Mouse (Mus musculus) kidney, adult 2 months (tissue): ENCODE data around the gene Mum1.

Experiments used
- CTCF ChIP-seq: fragments of 200-500 bp; conservative IDR thresholded peaks from 2 replicates; pipeline ENCODE4 v1.5.1; 2011; ENCODE audit warnings: low read depth, mild to moderate bottlenecking, control low read depth, low read length, moderate library complexity, mixed read lengths; ENCODE audit not compliant: insufficient read depth, insufficient read length
- POLR2A ChIP-seq: fragments of 200-500 bp; IDR thresholded peaks from one replicate; pipeline ENCODE4 v1.6.1; 2011; ENCODE audit warnings: low read depth, low read length, control low read depth

DNA sequence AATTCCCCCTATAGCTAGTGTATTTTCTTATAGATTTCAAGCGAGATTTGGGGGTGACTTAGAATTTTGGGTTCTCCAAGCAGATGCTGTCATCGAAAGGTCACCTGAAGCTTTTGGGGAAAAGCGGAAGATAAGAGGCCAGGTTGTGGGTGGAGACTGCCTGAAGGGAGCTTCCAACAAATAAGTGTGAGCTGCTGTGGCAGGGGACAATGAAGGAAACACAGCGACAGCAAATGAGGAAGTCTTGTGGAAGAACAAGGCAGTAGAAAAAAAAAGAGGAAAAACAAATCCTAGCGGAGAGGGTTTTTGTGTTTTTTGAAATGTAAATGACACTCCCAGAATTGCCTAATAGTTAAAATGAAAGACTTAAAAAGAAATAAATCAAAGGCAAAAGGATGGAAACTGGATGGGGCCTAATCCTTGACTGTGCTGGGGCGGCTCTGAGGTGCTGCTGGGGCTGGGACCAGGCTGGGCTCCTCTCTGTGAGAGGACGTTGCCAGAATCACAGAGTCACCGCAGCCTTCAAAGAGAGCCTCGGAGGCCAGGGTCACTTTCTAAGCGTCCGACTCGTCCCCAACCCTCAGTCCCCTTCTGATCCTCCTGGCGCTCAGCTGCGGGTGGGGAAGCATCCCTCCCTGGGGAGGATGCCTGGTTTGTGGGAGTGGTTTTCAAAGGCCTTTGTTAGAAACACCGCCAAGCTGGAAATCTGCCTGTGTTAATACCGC lies 11.0 kb upstream of the Mum1 start:
- TF ChIP-seq POLR2A, result no peak
- TF ChIP-seq CTCF, result no peak
